Mouse (Mus musculus): ENCODE results near the gene Kalrn.

DNA sequence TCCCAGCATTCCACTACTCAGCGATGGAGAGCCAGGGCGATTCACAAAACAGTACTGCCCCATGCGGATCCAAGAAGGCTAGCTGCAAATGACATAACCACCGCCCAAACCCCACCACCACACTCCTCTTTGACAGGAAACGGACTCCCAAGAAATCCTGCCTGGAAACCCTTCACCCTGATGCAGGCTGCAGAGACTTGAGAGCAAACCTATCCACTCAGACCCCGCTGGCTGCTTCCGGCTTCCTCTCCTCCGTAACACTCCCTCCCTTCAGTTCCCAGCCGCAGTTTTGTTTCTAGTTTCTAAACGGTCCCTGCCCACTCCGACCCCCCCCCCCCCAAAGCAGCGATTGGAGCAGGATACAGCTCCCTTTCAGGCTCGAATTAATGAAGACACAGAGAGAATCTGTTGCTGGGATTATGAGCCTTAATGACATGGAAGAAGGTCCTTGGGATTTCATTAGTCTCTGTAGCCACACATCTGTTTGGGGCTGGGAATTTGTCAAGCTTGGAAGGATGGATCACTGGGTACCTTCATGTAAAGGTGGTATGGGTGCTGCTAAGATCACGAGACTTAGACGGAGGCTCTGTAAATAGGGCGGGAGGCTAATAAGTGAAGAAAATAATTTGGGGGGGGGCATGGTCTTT lies 478.8 kb downstream of the Kalrn start:
- no peak for TF ChIP-seq NANOG (IDR thresholded peaks at IDR 0.05; ENCODE audit: borderline replicate concordance, low read length)
- TF ChIP-seq CTCF (conservative IDR thresholded peaks at IDR 0.05; ENCODE audit: low read length), result no peak

Measured in E14TG2a.4 (cell line).